Mouse (Mus musculus): ENCODE measurements around the gene Arl5c.
A peak's percentile ranks its signal among the peaks of the same experiment; 100 is the strongest.

The Arl5c gene

DNA sequence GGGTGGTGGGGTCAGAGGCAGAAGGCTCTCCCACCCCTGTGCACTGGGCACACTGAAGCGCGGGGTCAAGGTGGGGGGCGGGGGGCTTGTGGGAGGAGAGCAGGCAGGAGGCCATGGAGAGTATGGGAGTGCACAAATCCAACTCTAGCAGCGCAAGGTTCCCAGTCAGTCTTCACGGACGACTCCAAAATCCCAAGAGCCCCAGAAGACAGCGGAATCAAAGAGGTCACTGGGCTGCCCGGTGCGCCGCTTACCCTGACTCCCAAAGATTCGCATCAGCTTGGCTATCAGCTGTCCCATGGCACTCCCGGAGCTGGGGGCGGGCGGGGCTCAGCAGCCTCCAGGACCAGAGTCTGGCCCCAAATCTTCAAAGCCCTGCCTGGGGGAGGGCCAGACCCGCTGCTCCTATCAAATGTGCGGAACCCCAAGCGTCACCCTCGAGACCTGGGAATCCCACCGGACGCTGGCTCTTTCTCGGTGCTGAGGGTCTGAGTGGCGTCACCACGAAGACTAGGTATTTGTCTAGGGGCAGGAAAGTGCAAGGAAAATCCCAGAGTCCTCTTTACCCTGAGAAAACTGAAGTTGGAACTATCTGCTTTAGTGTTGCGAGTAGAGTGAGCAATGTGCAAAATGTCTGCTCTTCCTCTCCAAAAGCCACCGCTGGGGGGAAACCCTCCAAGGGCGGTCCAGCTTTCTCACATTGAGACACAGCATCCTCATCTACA lies at the start of gene Arl5c:
Arl5c (minus strand) TSS at position 618 of the 725 bp plus-strand sequence.
- DNase-seq (ENCODE audit: extremely low read depth, insufficient read length, low spot score) = no peak

DNA sequence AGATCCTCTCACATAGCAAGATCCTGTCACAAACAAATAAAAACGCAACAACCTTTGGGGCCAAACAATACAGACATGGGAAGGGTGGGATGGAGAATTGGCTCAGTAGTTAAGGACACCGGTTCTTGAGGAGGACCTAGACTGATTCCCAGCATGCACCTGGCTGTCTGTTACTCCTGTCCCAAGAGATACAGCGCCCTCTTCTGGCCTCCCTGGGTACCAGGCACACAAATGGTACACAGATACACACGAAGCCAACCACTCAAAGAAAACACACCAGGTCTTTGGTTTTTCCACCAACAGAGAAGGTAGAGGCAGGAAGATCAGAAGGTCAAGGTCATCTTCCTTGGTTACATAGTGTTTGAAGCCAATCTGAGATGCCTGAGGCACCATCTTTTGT lies 49.6 kb upstream of the Arl5c start:
- DNase-seq (ENCODE audit: extremely low read depth, insufficient read length, low spot score) = no peak

DNA sequence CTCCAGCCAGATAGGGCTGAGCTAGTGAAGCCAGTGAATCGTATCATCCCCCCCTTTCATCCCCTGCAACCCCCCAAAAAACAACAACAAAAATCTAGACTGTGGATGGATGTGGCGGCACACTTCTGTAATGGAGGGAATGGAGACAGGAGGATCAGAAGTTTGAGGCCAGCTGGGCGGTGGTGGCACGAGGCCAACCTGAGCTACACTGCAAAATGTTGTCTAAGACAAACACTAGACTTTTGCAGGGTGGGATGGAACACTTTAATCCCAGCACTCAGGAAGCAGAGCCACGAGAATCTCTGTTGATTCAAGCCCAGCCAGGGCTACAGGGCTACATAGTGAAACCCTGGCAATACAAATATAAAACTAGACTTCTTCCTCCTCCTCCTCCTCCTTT lies 48.1 kb upstream of the Arl5c start:
- DNase-seq (ENCODE audit: extremely low read depth, insufficient read length, low spot score) = no peak

DNA sequence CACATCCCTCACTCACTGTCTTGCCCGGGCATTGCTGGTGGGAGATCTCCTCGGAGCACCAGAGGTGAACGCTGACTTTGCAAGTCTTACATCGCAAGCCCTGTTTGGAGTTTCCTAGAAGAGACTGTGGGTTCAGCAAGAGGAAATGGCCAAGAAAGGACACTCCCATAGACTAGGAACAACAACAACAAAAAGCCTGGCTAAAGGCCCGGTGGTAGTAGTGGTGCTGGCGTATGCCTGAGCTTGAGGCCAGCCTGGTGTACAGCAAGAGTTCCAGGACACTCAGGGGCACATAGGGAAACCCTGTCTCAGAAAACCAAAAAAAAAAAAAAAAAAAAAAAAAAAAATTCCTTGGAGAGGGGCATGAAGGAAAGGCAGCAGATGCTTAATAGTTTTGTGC lies 46.8 kb upstream of the Arl5c start:
- no peak for DNase-seq (ENCODE audit: extremely low read depth, insufficient read length, low spot score)

DNA sequence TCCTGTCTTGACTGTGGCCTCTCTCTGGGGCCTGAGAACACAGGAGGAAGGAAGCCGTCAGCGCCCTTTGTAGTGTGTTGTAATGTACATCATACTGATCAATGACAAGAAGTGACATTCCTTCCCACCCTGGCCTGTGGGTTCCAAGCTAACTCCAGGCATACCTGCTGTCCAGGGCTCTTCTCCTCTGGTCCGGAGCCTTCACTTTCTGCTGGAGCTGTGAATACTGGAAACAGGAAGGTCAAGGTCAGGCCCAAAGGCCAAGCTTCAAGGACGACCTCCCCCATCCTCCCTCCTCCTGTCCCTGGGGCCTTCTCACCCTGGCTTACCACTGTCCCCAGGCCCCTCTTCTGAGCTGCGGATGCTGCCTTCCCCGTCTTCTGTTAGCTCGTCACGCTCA lies 45.0 kb upstream of the Arl5c start:
- no peak for DNase-seq (ENCODE audit: extremely low read depth, insufficient read length, low spot score)

DNA sequence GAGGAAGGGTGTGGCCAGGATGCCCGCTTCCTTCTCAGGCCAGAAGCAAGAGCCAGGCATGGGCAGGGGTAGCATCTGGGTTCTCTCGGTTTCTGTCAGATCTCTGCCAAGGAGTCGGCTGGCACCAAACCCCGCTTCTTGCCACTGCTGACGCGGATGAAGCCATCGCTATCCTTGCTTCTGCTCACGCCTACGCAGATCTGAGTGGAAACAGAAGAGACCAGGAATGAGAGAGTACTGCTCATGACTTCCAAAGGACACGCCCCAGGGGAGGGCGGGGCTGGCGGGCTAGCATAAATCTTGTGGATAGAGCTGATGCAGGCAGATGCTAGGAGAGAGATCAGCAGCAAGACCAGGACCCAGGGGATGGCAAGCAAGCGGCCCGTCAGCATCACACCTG lies 41.9 kb upstream of the Arl5c start:
- DNase-seq (ENCODE audit: extremely low read depth, insufficient read length, low spot score) = peak; percentile 75

DNA sequence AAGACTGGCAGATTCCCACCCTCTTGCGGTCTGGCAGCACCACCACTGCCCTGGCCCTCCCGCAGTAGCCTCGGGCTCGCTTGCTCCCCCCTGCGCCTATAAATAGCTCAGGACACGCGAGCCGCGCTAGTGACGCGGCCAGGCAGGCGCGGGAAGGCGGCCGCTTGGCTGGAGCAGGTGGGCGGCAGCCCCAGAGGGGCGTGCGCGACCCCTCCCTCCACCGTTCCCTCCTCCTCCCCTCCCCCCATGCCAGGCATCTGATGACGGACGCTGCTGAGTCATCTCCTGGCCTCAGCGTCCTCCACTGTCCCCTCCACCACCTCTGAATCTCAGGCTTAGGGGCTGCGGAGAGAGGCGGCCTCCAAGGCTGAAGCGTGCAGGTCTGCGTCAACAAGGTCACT lies 40.0 kb upstream of the Arl5c start:
- peak; percentile 79 for DNase-seq (ENCODE audit: extremely low read depth, insufficient read length, low spot score)

DNA sequence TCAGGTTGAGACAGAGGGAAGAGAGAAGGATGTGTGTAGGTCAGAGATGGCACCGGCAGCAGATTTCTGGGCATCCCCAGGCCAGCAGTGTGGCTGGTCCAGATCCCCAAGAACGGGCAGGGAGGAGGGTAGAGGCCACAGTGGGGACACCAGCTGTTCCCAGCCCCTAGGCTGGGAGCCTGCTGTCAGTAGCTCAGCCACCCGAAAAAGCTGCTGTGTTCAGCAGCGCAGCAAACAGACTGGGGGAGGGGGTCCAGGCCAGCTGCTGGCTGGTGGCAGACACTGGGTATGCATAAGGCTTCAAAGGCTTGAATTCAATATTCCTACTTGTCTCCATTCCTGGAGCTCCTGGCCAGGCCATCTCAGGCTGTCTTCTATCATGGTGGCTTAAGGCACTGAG lies 38.9 kb upstream of the Arl5c start:
- no peak for DNase-seq (ENCODE audit: extremely low read depth, insufficient read length, low spot score)

DNA sequence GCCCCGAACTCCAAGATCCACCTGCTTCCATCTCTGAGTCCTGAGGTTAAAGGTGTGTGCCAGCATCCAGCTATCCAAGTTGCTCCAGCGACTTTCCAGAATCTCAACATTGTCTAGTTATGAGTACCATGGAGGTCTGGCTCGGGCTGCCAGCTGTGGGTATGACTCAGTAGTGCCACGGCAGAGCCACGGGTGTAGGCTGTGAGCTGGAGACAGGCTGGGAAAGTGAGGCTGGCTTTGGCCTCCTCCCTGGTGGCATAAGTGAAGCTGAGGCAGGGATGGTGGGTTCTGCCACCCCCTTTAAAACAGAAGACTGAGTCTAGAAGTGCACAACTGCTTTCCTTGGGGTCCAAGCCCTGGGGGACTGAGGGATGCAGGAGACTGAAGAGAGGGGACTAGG lies 38.1 kb upstream of the Arl5c start:
- DNase-seq (ENCODE audit: extremely low read depth, insufficient read length, low spot score) = peak; percentile 74

DNA sequence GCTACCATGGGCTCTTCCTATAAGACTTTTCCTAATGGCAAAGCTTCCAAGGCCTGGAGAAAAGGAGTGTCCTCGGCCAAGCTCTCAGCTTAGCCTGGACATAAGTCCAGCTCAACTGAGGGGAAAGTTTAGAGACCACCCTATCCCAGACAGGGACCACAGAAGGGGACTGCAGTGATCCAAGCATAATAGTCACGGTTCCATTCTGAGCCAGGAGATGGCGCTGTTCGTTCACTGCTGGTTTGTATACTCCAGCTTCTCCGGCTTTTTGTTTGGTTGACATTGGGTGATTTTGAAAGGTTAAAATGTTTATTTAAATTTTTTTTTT lies 35.4 kb upstream of the Arl5c start:
- peak; percentile 50 for DNase-seq (ENCODE audit: extremely low read depth, insufficient read length, low spot score)

DNA sequence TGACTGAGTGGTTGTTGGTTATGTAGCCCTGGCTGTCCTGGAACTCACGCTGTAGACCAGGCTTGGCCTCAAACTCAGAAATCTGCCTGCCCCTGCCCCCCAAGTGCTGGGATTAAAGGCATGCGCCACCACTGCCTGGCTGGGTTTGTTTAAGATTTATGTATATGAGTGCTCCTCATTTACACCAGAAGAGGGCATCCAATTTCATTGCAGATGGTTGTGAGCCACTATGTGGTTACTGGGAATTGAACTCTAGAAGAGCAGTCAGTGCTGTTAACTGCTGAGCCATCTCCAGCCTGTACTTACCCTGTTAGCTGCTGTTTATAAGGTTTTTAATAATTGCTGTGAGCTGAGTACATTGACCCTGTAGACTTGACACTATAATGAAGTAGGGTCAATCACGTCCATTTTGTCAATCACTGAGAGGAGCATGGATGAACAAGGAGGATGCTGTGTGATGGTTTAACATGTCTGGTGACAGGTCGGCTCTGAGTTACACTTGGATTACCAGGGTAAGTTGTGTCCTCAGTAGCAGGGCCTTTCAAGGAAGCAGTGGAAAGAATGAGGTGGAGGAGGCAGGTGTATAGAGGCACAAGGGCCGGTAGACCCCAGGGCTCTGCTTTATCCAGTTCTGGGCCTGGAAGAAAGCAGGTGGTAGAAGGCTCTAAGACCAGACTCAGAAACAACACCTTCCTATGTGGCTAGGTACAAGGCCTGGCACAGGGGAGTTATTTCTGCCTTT lies 34.9 kb upstream of the Arl5c start:
- DNase-seq (ENCODE audit: extremely low read depth, insufficient read length, low spot score) = peak; percentile 44

DNA sequence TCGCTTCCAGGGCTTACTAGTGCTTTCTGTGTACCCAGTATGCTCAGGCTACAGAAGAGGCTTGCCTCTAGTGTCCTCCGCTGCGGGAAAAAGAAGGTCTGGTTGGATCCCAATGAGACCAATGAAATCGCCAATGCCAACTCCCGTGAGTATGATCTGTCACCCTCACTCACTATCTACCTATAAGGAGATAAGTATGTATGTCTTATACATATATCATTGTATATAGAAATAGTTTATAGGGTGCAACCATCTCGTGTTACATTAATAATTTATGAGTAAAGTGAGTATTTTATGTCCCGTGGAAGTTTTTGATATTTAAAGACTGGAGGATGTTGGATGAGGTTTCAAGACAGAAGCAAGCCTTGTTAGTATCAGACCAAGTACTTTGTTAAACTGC lies 31.8 kb upstream of the Arl5c start:
- DNase-seq (ENCODE audit: extremely low read depth, insufficient read length, low spot score) = no peak

DNA sequence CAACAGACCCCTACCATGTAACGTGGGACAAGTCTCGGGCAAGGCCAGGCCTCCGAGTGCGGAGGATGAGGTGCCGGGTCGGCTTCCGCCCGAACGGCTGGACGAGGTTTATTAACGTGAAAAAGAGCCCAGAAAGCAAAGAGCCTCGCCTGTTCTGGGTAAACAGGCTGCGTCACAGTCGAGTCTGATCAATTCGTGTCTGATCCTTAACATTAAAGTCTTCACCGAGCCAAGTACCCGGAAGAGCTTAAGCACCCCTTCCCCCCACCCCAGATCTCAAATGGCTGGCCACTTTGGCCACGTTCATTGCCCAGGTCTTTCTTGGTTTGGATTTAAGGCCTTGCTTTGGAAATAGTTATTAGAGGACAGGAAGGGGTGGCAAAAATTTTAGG lies 31.3 kb upstream of the Arl5c start:
- no peak for DNase-seq (ENCODE audit: extremely low read depth, insufficient read length, low spot score)

DNA sequence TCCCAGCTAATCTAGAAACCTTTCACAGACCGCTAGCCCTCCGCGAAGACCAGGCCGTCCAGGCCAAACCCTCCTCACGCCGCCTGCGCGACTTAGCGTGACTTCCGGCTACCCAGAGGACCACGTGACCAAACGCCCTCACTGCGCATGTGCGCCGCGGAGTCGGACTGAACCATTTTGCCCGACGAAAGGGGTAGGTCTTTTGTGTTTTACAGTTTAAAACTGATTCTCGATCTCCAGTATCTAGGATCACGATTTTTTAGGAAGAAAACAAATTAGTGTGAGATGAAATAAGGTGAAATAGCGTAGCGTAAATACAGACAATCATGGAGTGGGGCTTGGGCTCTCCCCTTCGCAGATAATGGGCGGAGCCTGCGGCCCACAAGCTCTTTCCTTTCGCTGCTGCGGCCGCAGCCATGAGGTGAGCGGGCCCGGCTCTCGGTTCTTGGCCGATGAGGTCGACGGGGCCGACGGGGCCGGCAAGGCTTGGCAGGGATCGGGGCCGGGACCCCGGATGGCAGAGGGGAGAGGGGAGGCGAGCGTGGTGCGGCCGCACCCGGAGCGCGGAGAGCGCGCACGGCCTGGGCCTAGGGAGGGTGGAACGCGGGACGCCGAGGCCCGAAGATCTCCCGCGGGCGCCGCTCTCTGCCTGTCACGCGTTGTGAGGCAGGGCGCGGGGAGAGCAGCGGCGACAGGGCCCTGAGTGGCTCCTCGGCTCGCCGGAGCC lies 30.8 kb upstream of the Arl5c start, which contains the start of gene Rpl19:
Rpl19 (plus strand) TSS at position 141 of the 727 bp plus-strand sequence.
- peak; percentile 86 for DNase-seq (ENCODE audit: extremely low read depth, insufficient read length, low spot score)

DNA sequence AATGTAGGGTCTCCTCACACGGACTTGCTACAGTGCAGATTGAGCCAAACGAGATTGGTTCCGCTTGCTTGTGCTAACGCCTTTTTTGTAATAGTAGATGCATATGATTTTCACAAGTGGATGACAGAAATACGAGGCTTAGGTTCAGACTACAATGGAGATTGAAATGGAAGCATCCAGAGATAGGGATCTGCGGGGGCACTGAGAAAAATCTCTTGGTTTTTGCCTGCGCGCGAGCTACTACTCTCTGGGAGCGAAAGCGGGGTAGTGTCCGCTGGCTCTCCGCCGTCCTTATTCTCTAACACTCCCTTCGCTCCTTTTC lies 30.2 kb upstream of the Arl5c start:
- no peak for DNase-seq (ENCODE audit: extremely low read depth, insufficient read length, low spot score)

DNA sequence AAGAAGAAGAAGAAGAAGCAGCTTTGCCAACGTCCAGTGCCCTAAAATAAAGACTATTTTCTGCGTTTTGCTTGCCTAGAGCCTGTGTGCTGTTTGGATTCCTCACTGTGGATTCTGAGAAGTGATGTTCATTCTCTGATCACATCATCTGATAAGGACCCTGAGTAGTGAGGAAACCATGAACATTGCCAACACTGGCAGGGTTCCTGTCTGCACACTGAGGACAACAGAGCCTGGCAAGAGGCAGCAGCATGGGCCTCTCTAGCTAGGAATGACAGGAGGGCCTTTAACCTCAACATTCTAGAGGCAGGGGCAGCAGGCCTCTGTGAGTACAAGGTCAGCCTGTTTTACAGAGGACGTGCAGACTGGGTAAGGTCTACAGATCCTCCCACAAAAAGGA lies 28.5 kb upstream of the Arl5c start:
- DNase-seq (ENCODE audit: extremely low read depth, insufficient read length, low spot score) = no peak

DNA sequence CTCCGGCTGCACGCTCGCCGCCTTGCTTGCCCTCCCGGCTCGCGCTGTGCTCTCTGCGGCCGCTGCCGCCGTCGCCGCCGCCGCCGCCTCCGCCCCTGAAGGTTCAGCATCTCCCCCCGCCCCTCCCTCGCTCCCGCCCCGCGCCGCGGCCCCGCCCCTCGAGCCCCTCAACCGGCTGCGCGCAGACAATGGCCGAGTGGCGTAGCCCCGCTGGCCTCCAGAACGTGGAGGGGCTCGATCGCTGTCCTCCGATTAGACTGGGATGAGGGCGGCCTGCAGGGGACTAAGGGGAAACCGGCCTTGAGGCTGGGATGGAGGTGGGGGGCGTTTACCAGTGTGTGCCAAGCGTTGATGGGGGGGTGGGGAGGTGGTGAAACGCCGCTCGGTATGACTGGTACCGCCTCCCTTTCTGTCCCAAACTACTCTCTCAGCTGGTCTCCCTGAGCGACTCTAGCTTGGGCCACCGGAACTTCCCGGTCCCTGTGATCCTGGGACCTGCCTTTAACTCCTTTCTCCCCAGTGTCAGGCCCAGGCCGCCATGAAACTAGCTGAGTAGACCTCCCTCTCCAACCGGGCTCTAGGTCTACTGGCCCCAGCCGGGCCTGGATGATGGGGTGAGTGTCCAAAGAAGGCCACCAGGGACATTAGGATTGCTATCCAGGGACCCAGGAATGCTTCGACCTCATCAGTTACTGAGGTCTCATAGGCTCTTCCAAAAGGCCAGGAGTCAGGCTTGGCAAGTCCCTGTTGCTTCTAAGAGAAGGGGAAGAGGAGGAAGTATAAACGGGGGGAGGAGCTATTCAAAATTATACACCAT lies 26.8 kb upstream of the Arl5c start, which contains the start of gene Cacnb1:
Cacnb1 (minus strand) TSS at position 480 of the 817 bp plus-strand sequence.
- peak; percentile 75 for DNase-seq (ENCODE audit: extremely low read depth, insufficient read length, low spot score)

DNA sequence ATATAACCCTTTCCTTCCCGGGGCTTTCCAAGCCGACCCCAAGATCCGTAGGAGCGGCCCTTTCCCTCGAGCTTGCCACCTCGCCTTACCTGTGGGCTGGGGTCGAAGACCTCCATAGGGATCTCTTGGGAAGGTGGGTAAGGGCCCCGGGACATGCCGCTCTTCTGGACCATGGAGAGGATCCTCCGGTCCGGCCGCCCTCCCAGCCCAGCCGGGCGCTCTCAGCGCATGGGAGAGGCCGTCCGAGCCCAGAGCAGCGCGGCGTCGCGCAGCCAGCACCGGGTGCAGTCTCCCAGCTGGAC lies 26.2 kb upstream of the Arl5c start:
- no peak for DNase-seq (ENCODE audit: extremely low read depth, insufficient read length, low spot score)

DNA sequence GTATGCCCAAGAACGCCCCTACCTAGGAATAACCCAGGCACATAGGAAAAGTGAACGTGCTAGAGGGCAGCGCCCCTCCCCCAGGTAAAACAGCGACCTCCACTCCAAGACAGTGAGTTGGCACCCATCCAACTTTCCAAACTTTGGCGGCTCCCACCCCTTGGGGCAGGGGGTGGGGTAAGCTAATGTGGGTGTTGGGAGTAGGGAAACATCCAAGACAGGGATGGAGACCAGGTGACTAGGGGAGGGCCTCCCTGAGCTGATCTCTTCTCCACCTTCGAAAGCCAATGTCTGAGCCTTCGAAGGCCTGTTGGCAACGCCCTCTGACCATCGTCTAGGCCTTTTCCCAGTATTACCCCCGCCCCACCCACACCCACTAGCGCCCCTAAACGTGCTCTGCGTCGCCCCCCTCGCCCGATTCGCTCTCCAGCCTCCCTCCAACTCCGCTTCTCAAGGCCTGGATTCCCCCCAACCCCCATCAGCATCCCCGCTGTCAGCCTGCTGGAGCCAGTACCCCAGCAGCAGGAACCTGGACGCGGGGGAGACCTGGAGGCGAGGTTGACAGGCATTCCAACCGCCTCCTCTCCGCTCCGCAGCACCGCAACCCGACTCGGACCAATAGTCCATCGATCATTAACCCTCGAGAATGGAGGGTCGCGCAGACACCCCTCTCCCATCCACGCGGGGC lies 25.7 kb upstream of the Arl5c start:
- DNase-seq (ENCODE audit: extremely low read depth, insufficient read length, low spot score) = peak; percentile 54

DNA sequence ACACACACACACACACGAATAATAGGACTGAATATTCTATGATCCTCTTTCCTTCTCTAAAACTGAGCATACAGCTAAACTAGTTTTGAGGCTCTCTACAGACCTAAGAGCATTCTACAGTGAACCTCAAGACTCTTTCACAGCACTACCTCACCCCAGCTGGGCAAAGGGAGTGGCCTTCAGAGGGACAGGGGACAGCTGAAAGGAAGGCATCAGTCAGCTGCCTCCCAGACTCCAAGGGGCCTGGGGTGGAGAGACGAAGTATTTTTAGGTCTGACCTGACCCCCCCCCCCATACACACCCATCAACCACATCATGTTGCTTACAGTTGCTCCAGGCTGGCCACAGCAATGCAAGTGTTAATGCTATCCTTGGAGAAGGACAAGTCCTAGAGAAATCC lies 25.1 kb upstream of the Arl5c start:
- DNase-seq (ENCODE audit: extremely low read depth, insufficient read length, low spot score) = no peak

DNA sequence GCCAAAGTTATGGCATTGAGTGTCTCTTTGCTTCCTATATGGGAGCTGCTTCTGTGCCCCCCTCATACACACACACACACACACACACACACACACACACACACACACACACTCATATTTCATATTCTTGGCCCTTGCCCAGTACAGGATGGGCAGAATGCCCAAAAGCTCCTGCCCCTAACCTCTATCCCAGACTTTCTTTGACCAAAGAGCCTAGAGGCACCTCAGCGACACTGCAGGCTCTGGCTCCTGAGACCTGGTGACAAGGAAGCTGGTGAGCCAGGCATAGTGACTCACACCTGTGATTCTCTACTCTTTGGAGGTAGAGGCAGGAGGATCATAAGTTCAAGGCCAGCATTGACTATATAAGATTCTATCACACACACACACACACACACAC lies 24.7 kb upstream of the Arl5c start:
- DNase-seq (ENCODE audit: extremely low read depth, insufficient read length, low spot score) = peak; percentile 42
